Mouse (Mus musculus) liver, postnatal 0 days (tissue): ENCODE results near the gene Arhgap15. TPM values are rescaled to one million over a fixed set of nuclear protein-coding genes. Genes with fewer than 3 reads are reported as not detected.

Experiments
- ATAC-seq: fragments of 200-750 bp; cut with Nextera tagmentation; 2 replicates; pipeline ENCODE4 v1.8.0; 2017; ENCODE audit warnings: mild to moderate bottlenecking, moderate library complexity
- DNase-seq: peaks from one replicate; pipeline ENCODE4 v3.0.0-alpha.2; 2016
- H3K27ac ChIP-seq: fragments of 300-500 bp; sonication (generic); 2 replicates; pipeline ENCODE4 v1.5.1; 2014; ENCODE audit warnings: antibody characterized with exemption, moderate library complexity, mild to moderate bottlenecking, low read depth
- H3K27me3 ChIP-seq: fragments of 300-500 bp; sonication (generic); 2 replicates; pipeline ENCODE4 v1.6.1; 2014; ENCODE audit warnings: low read length, control low read depth, mixed read lengths; ENCODE audit not compliant: insufficient read depth
- H3K36me3 ChIP-seq: fragments of 300-500 bp; sonication (generic); replicated peaks from 2 replicates; pipeline ENCODE4 v1.6.1; 2014; ENCODE audit warnings: mild to moderate bottlenecking, control low read depth, low read length, moderate library complexity, mixed read lengths; ENCODE audit not compliant: insufficient read depth
- H3K4me1 ChIP-seq: fragments of 300-500 bp; sonication (generic); 2 replicates; pipeline ENCODE4 v1.6.1; 2014; ENCODE audit warnings: antibody characterized with exemption, mild to moderate bottlenecking, control low read depth; ENCODE audit not compliant: insufficient read depth
- H3K4me2 ChIP-seq: fragments of 300-500 bp; sonication (generic); 2 replicates; pipeline ENCODE4 v1.6.1; 2014; ENCODE audit warnings: low read depth, mild to moderate bottlenecking, low read length, moderate library complexity, mixed read lengths
- H3K4me3 ChIP-seq: fragments of 300-500 bp; sonication (generic); 2 replicates; pipeline ENCODE4 v1.5.1; 2014; ENCODE audit warnings: low read depth, low read length
- H3K9ac ChIP-seq: fragments of 300-500 bp; sonication (generic); replicated peaks from 2 replicates; pipeline ENCODE4 v1.6.1; 2014; ENCODE audit warnings: mild to moderate bottlenecking, moderate library complexity
- H3K9me3 ChIP-seq: fragments of 300-500 bp; sonication (generic); 2 replicates; pipeline ENCODE4 v1.6.1; 2016; ENCODE audit warnings: mild to moderate bottlenecking, control low read depth, low read length, mixed read lengths
- CTCF ChIP-seq: sonication (generic); IDR thresholded peaks from 2 replicates; pipeline ENCODE4 v1.5.1; 2016; ENCODE audit warnings: antibody characterized with exemption, low read depth
- EP300 ChIP-seq: IDR thresholded peaks from 2 replicates; pipeline ENCODE4 v1.6.1; 2016; ENCODE audit warnings: antibody characterized with exemption, low read depth, mild to moderate bottlenecking
- WGBS: fragments of 180-500 bp; shearing (Covaris S2); extraction: QIAGEN DNeasy Blood & Tissue Kit; methylation state at CpG from one replicate; pipeline ENCODE4 v1.1.7; 2014; ENCODE audit not compliant: insufficient replicate concordance; 5-methylcytosine and 5-hydroxymethylcytosine counted together
- polyA plus RNA-seq: library from polyadenylated mRNA; unstranded; fragments of >200 nt; fragmentation: Nextera tagmentation; extraction: Ambion mirVana; gene quantifications from 2 replicates; pipeline ENCODE4 v1.2.1, GENCODE M21; 2015

Gene Arhgap15
- polyA plus RNA-seq, 1 experiment from 2014 or later, result 6.3 TPM

DNA sequence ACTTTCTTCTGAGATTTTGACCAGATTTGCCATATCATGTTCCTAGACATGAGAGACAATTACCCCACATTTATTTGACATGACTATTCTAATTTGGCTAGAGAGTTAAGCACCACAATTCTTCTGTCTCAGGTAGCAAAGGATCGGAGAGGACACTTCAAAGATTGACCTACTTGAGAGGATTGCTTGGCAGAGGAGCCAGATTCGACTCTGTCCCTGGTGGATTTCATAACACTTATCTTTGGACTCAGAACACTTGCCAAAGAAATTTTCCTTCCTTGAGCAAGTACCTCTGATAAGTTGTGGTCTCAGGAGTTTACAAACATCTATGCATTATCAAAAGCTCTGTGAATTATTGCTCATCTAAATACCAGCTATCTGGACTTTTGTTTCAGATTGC is 473.1 kb downstream of the Arhgap15 start:
- no peak for DNase-seq
- H3K9ac ChIP-seq, result no peak overlapping the region
- no peak for TF ChIP-seq EP300
- TF ChIP-seq CTCF, result no peak
- no peaks in the 10 kb centered on the region for H3K27me3 ChIP-seq
- no peak overlapping the region for H3K4me3 ChIP-seq
- no peak overlapping the region for H3K4me2 ChIP-seq
- H3K27ac ChIP-seq, result no peak overlapping the region
- no peaks in the 10 kb centered on the region for H3K9me3 ChIP-seq
- WGBS, result 55% methylated on average over 2 of the region's 2 CpGs
- no peak for ATAC-seq
- no peaks in the 10 kb centered on the region for H3K36me3 ChIP-seq
- H3K4me1 ChIP-seq, result no peaks in the 10 kb centered on the region

- Histone ChIP-seq H3K4me3 (no peak overlapping the region), H3K4me2 (no peak overlapping the region), H3K9me3 (no peaks in the 10 kb centered on the region), H3K4me1 (no peaks in the 10 kb centered on the region), H3K27ac (no peak overlapping the region), H3K9ac (no peak overlapping the region), H3K36me3 (no peaks in the 10 kb centered on the region), H3K27me3 (no peaks in the 10 kb centered on the region)
- TF ChIP-seq CTCF (no peak), EP300 (no peak)
- ATAC-seq (no peak), DNase-seq (no peak)
- 50% methylated on average over 6 of the region's 6 CpGs for WGBS
Observed at GRCm38 (mm10) chr2:44222176-44222753, 473.6 kb downstream of the Arhgap15 start.

- ATAC-seq (no peak), DNase-seq (no peak)
- Histone ChIP-seq H3K4me1 (no peaks in the 10 kb centered on the region), H3K27ac (no peak overlapping the region), H3K4me3 (no peak overlapping the region), H3K27me3 (no peaks in the 10 kb centered on the region), H3K9ac (no peak overlapping the region), H3K36me3 (no peaks in the 10 kb centered on the region), H3K9me3 (no peaks in the 10 kb centered on the region), H3K4me2 (no peak overlapping the region)
- TF ChIP-seq EP300, result no peak
- no peak for TF ChIP-seq CTCF
- WGBS, result 83% methylated on average over 1 of the region's 1 CpGs
Observed at GRCm38 (mm10) chr2:44234856-44235255, 486.2 kb downstream of the Arhgap15 start.

DNA sequence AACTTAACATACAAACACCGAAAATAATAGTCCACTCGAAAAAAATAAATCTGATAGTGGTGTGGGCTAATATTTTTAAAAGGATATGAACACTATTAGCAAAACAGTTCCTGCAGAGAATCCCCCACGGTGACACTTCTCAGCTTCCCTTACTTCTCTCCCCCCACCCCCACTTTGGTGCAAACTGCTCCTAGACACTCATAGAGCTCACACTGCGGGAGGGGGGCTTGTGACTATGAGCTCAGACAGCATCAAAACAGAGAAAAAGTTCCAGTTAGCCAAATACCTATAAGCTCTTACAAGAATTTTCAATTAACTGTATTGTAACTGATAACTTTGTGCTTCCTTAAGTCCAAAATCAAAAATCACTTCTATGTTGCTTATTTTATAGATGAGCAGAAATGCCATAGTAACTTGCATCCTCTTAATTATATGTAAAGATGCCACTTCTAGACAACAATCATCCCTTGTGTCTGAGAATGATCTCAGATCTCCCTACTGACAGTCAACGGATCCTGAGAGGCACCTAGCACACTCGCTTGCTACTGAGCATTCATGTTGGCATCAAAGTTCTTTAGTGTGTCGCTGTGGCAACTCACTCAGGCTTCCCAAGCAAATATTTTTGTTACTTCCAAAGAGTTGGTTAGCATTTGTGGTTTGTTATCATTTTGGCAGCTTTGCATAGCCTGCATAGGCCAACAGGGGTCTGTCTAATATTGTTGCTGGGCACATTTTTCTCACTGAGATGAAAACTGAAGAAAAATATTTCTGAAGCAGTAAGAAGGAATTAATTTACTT is 493.2 kb downstream of the Arhgap15 start:
- Histone ChIP-seq H3K27ac (no peak overlapping the region), H3K9ac (no peak overlapping the region), H3K4me1 (no peaks in the 10 kb centered on the region), H3K9me3 (no peaks in the 10 kb centered on the region), H3K27me3 (no peaks in the 10 kb centered on the region), H3K36me3 (no peaks in the 10 kb centered on the region), H3K4me2 (no peak overlapping the region), H3K4me3 (no peak overlapping the region)
- DNase-seq (no peak), ATAC-seq (no peak)
- 77% methylated on average over 7 of the region's 7 CpGs for WGBS
- TF ChIP-seq CTCF (no peak), EP300 (no peak)

DNA sequence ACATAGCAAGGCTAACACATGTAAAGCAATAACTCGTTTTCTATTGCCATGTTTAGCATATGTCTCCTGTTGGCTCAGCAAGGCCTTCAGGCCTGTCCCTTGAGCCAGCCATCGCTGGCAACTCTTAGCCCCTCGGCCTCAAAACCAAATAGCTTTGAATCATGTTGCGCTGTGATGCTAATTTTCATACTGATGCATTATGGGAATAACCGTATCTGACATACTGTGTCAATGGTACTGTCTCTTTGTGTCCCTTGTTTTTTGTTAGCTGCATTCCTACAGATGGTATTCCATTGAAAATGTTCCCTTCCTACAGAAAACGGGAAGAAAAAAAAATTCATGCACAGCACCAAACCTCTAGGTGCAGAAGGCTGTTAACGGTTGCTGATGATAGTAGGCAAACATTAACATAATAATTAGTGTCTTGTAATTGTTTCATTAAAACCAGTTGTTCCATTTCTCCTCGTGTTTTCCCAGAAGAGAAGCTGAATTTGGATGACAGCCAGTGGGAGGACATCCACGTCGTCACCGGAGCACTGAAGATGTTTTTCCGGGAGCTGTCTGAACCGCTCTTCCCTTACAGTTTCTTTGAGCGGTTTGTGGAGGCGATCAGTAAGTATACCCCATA is 494.1 kb downstream of the Arhgap15 start:
- DNase-seq (no peak), ATAC-seq (no peak)
- WGBS, result 82% methylated on average over 15 of the region's 15 CpGs

GRCm38 (mm10) chr2:44255343-44255742 is 506.7 kb downstream of the Arhgap15 start:
- no peak overlapping the region for H3K4me2 ChIP-seq
- no peak for TF ChIP-seq EP300
- no peak for TF ChIP-seq CTCF
- H3K27ac ChIP-seq, result no peak overlapping the region
- no peak for ATAC-seq
- H3K27me3 ChIP-seq, result no peaks in the 10 kb centered on the region
- H3K4me1 ChIP-seq, result no peaks in the 10 kb centered on the region
- H3K9me3 ChIP-seq, result no peaks in the 10 kb centered on the region
- no peak for DNase-seq
- WGBS, result 76% methylated on average over 4 of the region's 4 CpGs
- no peak overlapping the region for H3K9ac ChIP-seq
- H3K36me3 ChIP-seq, result no peaks in the 10 kb centered on the region
- no peak overlapping the region for H3K4me3 ChIP-seq

More for the DNA sequence above, 494.1 kb downstream of the Arhgap15 start:
- no peak overlapping the region for H3K4me2 ChIP-seq
- no peak overlapping the region for H3K9ac ChIP-seq
- no peaks in the 10 kb centered on the region for H3K36me3 ChIP-seq
- H3K9me3 ChIP-seq, result no peaks in the 10 kb centered on the region
- H3K4me3 ChIP-seq, result no peak overlapping the region
- no peak for TF ChIP-seq EP300
- TF ChIP-seq CTCF, result no peak
- no peaks in the 10 kb centered on the region for H3K27me3 ChIP-seq
- H3K27ac ChIP-seq, result no peak overlapping the region
- no peaks in the 10 kb centered on the region for H3K4me1 ChIP-seq
